Mouse (Mus musculus) C2C12 (cell line): Measurements from ENCODE around the gene Casz1. TPM values are rescaled to one million over a fixed set of nuclear protein-coding genes. Genes with fewer than 3 reads are reported as not detected.

Experiments
- H3K27me3 ChIP-seq: one replicate; pipeline ENCODE4 v1.6.1; 2011; ENCODE audit not compliant: control insufficient read depth, insufficient read depth, insufficient read length
- H3K36me3 ChIP-seq: one replicate; pipeline ENCODE4 v1.6.1; 2011; ENCODE audit not compliant: control insufficient read depth, insufficient read depth
- H3K4me3 ChIP-seq: one replicate; pipeline ENCODE4 v1.5.1; 2011; ENCODE audit warnings: mild to moderate bottlenecking, control low read depth; ENCODE audit not compliant: poor library complexity, insufficient read depth, severe bottlenecking
- H3K79me2 ChIP-seq: one replicate; pipeline ENCODE4 v1.6.1; 2011; ENCODE audit not compliant: control insufficient read depth, insufficient read depth
- H3K79me3 ChIP-seq: one replicate; pipeline ENCODE4 v1.6.1; 2011; ENCODE audit warnings: low read depth, control low read depth
- H3ac ChIP-seq: one replicate; pipeline ENCODE3; 2011; ENCODE audit warnings: low read depth; ENCODE audit not compliant: control insufficient read depth, insufficient read length
- CEBPB ChIP-seq: IDR thresholded peaks from one replicate; pipeline ENCODE4 v1.6.1; 2011; ENCODE audit warnings: low read depth, mild to moderate bottlenecking, control low read depth, moderate library complexity
- CTCF ChIP-seq: IDR thresholded peaks from one replicate; pipeline ENCODE4 v1.5.1; 2011; ENCODE audit not compliant: control insufficient read depth, insufficient read depth, insufficient read length
- FOSL1 ChIP-seq: IDR thresholded peaks from one replicate; pipeline ENCODE4 v1.8.0; 2011; ENCODE audit warnings: mild to moderate bottlenecking, low read length; ENCODE audit not compliant: poor library complexity, insufficient read depth, severe bottlenecking
- MAX ChIP-seq: IDR thresholded peaks from one replicate; pipeline ENCODE4 v1.6.1; 2011; ENCODE audit warnings: mild to moderate bottlenecking, control low read depth
- MYOD1 ChIP-seq: IDR thresholded peaks from one replicate; pipeline ENCODE4 v1.6.1; 2011; ENCODE audit warnings: low read depth; ENCODE audit not compliant: control insufficient read depth, insufficient read length
- MYOG ChIP-seq: IDR thresholded peaks from one replicate; pipeline ENCODE4 v1.6.1; 2011; ENCODE audit not compliant: control insufficient read depth, insufficient read length; ENCODE audit errors: extremely low read depth
- USF1 ChIP-seq: IDR thresholded peaks from one replicate; pipeline ENCODE4 v1.6.1; 2011; ENCODE audit warnings: low read depth, mild to moderate bottlenecking, control low read depth, moderate library complexity
- polyA plus RNA-seq: library from polyadenylated mRNA; unstranded; fragments of >200 nt; fragmentation: generic; extraction: Trizol; gene quantifications from one replicate; pipeline ENCODE4 v1.2.1, GENCODE M21; 2012; ENCODE audit warnings: missing spikeins

Gene Casz1
- polyA plus RNA-seq, 1 experiment: 0.07 TPM

GRCm38 (mm10) chr4:148876166-148876565 is 71.9 kb downstream of the Casz1 start:
- Histone ChIP-seq H3K27me3 (peaks cover 28% of the 10 kb centered on the region), H3K79me2 (no peaks in the 10 kb centered on the region), H3K36me3 (no peaks in the 10 kb centered on the region), H3ac (no peak overlapping the region), H3K79me3 (no peaks in the 10 kb centered on the region), H3K4me3 (no peak overlapping the region)
- TF ChIP-seq CEBPB: no peak
- no peak for TF ChIP-seq USF1
- no peak for TF ChIP-seq MAX
- TF ChIP-seq MYOD1: no peak
- TF ChIP-seq FOSL1: no peak
- no peak for TF ChIP-seq MYOG
- no peak for TF ChIP-seq CTCF

- Histone ChIP-seq H3K36me3 (no peaks in the 10 kb centered on the region), H3K79me3 (no peaks in the 10 kb centered on the region), H3K27me3 (peaks cover 33% of the 10 kb centered on the region), H3ac (no peak overlapping the region), H3K4me3 (no peak overlapping the region), H3K79me2 (no peaks in the 10 kb centered on the region)
- TF ChIP-seq USF1 (no peak), CEBPB (no peak), FOSL1 (no peak), MYOD1 (no peak), CTCF (no peak), MYOG (no peak), MAX (no peak)
Measured at GRCm38 (mm10) chr4:148876867-148877266, 72.6 kb downstream of the Casz1 start.

- H3K36me3 ChIP-seq: no peaks in the 10 kb centered on the region
- no peak overlapping the region for H3ac ChIP-seq
- H3K79me2 ChIP-seq: no peaks in the 10 kb centered on the region
- no peak overlapping the region for H3K4me3 ChIP-seq
- TF ChIP-seq USF1: no peak
- TF ChIP-seq MAX: no peak
- no peak for TF ChIP-seq CTCF
- TF ChIP-seq MYOD1: no peak
- no peak for TF ChIP-seq CEBPB
- no peak for TF ChIP-seq MYOG
- no peak for TF ChIP-seq FOSL1
- peaks cover 35% of the 10 kb centered on the region for H3K27me3 ChIP-seq
- H3K79me3 ChIP-seq: no peaks in the 10 kb centered on the region
Measured at GRCm38 (mm10) chr4:148878192-148878983, 74.2 kb downstream of the Casz1 start.

- Histone ChIP-seq H3K79me3 (no peaks in the 10 kb centered on the region), H3K36me3 (no peaks in the 10 kb centered on the region), H3K27me3 (peaks cover 36% of the 10 kb centered on the region), H3ac (no peak overlapping the region), H3K4me3 (no peak overlapping the region), H3K79me2 (no peaks in the 10 kb centered on the region)
- no peak for TF ChIP-seq FOSL1
- TF ChIP-seq USF1: no peak
- TF ChIP-seq CEBPB: no peak
- no peak for TF ChIP-seq CTCF
- TF ChIP-seq MAX: no peak
- TF ChIP-seq MYOG: no peak
- TF ChIP-seq MYOD1: no peak
Measured at GRCm38 (mm10) chr4:148878984-148879610, 74.9 kb downstream of the Casz1 start.

GRCm38 (mm10) chr4:148879631-148880030 is 75.4 kb downstream of the Casz1 start:
- no peak for TF ChIP-seq CEBPB
- TF ChIP-seq MYOD1: no peak
- TF ChIP-seq FOSL1: no peak
- TF ChIP-seq MYOG: no peak
- TF ChIP-seq CTCF: no peak
- no peak for TF ChIP-seq USF1
- TF ChIP-seq MAX: no peak
- Histone ChIP-seq H3K4me3 (no peak overlapping the region), H3K79me2 (no peaks in the 10 kb centered on the region), H3K36me3 (no peaks in the 10 kb centered on the region), H3ac (no peak overlapping the region), H3K27me3 (peaks cover 40% of the 10 kb centered on the region), H3K79me3 (no peaks in the 10 kb centered on the region)
